In the genomic region with DNA sequence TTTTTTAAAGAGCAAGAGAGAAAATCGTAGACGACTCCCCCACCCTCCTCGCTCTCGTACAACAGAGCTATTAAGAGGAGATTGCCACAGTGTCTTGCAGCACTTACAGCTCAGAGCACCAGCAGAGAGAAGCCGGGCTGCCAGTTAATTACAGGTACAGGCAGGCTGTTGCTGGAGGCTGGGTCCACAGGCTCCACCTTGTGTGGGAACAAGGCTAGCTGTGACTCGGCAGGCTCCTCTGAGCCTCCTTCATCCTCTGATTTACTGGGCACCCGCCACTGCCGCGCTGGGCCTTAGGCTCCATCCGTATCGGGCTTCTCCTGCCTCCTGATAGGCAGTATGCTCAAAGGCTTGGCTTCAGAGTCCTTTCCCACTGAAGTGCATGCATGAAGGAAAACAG, we compare ENCODE assay signal across 9 mouse cellular contexts. TPM values are rescaled to one million over a fixed set of nuclear protein-coding genes. Genes with fewer than 3 reads are reported as not detected.
DNase-seq lines count a peak whose midpoint lies in the region; ATAC-seq and TF ChIP-seq lines count a peak whose summit lies in the region.
"Had no signal": no experiment of that assay in that cellular context is flagged by ENCODE, and none has a peak within 500 bp of the region (broad histone marks: within the 10 kb centered on the region; RNA-seq: fewer than 3 reads in every experiment).

No protein-coding gene starts in this region.

- ATAC-seq in embryonic facial prominence, embryonic 14.5 days (ENCODE audit: low read depth), result no peak
- ATAC-seq in forebrain, embryonic 14.5 days, result no peak
- ATAC-seq in intestine, embryonic 16.5 days, result no peak

- 51% methylated on average over 11 of the region's 11 CpGs for WGBS in embryonic facial prominence, embryonic 14.5 days
- 69% methylated on average over 11 of the region's 11 CpGs for WGBS in embryonic facial prominence, embryonic 10.5 days
- WGBS in bone marrow, adult 2 months, result 87% methylated on average over 11 of the region's 11 CpGs
- 67% methylated on average over 11 of the region's 11 CpGs for WGBS in forebrain, embryonic 14.5 days
- 65% methylated on average over 11 of the region's 11 CpGs for whole genome bisulfite sequencing in intestine, embryonic 16.5 days

- H3K4me1 ChIP-seq in embryonic facial prominence, embryonic 14.5 days (ENCODE audit: control insufficient read depth, insufficient read depth, low read length), result peaks cover 43% of the 10 kb centered on the region
- H3K4me1 ChIP-seq in embryonic facial prominence, embryonic 10.5 days, result peaks cover 85% of the 10 kb centered on the region
- H3K4me1 ChIP-seq in bone marrow, adult 2 months (ENCODE audit: control insufficient read depth, insufficient read depth, low read length), result no peaks in the 10 kb centered on the region; the same call in 1 of the 2 replicates
- H3K4me1 ChIP-seq in forebrain, embryonic 14.5 days (ENCODE audit: control insufficient read depth, insufficient read depth, low read length), result peaks cover 37% of the 10 kb centered on the region
- peaks cover 60% of the 10 kb centered on the region for H3K4me1 ChIP-seq in intestine, embryonic 16.5 days (ENCODE audit: control insufficient read depth, insufficient read depth, low read length)

- H3K4me3 ChIP-seq in embryonic facial prominence, embryonic 14.5 days (ENCODE audit: low read depth, low read length), result no peak overlapping the region
- H3K4me3 ChIP-seq in embryonic facial prominence, embryonic 10.5 days, result no peak overlapping the region
- no peak overlapping the region for H3K4me3 ChIP-seq in bone marrow, adult 2 months (replicated peaks; ENCODE audit: control insufficient read depth, low read depth, low read length)
- no peak overlapping the region for H3K4me3 ChIP-seq in forebrain, embryonic 14.5 days (ENCODE audit: low read depth, low read length)
- no peak overlapping the region for H3K4me3 ChIP-seq in intestine, embryonic 16.5 days (ENCODE audit: low read length)
- H3K4me3 ChIP-seq: liver, embryonic 15.5 days had no signal

- H3K9ac ChIP-seq in embryonic facial prominence, embryonic 14.5 days (ENCODE audit: low read depth, low read length), result no peak overlapping the region
- H3K9ac ChIP-seq in forebrain, embryonic 14.5 days (ENCODE audit: low read length), result no peak overlapping the region
- no peak overlapping the region for H3K9ac ChIP-seq in intestine, embryonic 16.5 days (ENCODE audit: low read depth, low read length)
- H3K9ac ChIP-seq: liver, embryonic 15.5 days had no signal

- no peak overlapping the region for H3K4me2 ChIP-seq in embryonic facial prominence, embryonic 14.5 days (ENCODE audit: low read depth, low read length)
- no peak overlapping the region for H3K4me2 ChIP-seq in forebrain, embryonic 14.5 days (ENCODE audit: low read length)
- H3K4me2 ChIP-seq in intestine, embryonic 16.5 days (ENCODE audit: low read depth, low read length), result no peak overlapping the region
- H3K4me2 ChIP-seq: liver, embryonic 15.5 days had no signal

- no peak for TF ChIP-seq CTCF in bone marrow, adult 2 months (IDR thresholded peaks at IDR 0.05; ENCODE audit: control insufficient read depth, insufficient read depth, low read length)

- DNase-seq in embryonic facial prominence, embryonic 14.5 days (ENCODE audit: low spot score), result peak; percentile 47
- no peak for DNase-seq in embryonic facial prominence, embryonic 10.5 days (ENCODE audit: low spot score)
- DNase-seq in forebrain, embryonic 14.5 days (ENCODE audit: low spot score), result peak; percentile 32
- no peak for DNase-seq in embryo, embryonic 9.5 days (ENCODE audit: extremely low spot score)
- no peak for DNase-seq in lung, postnatal 25 days (ENCODE audit: low spot score)
- DNase-seq in c-Kit-positive CD71-positive TER-119-positive erythroid progenitor cells, embryonic 14.5 days (ENCODE audit: low spot score), result no peak

- no peaks in the 10 kb centered on the region for H3K9me3 ChIP-seq in embryonic facial prominence, embryonic 14.5 days (ENCODE audit: control insufficient read depth, low read length)
- no peaks in the 10 kb centered on the region for H3K9me3 ChIP-seq in embryonic facial prominence, embryonic 10.5 days
- H3K9me3 ChIP-seq in forebrain, embryonic 14.5 days (replicated peaks; ENCODE audit: control insufficient read depth, low read length), result no peaks in the 10 kb centered on the region
- no peaks in the 10 kb centered on the region for H3K9me3 ChIP-seq in intestine, embryonic 16.5 days (ENCODE audit: control insufficient read depth, low read length)
- H3K9me3 ChIP-seq: liver, embryonic 15.5 days had no signal

- H3K36me3 ChIP-seq in embryonic facial prominence, embryonic 14.5 days (ENCODE audit: control insufficient read depth, insufficient read depth, low read length), result no peaks in the 10 kb centered on the region
- no peaks in the 10 kb centered on the region for H3K36me3 ChIP-seq in embryonic facial prominence, embryonic 10.5 days (replicated peaks)
- no peaks in the 10 kb centered on the region for H3K36me3 ChIP-seq in forebrain, embryonic 14.5 days (ENCODE audit: control insufficient read depth, insufficient read depth, low read length)
- no peaks in the 10 kb centered on the region for H3K36me3 ChIP-seq in intestine, embryonic 16.5 days (ENCODE audit: control insufficient read depth, insufficient read depth, low read length)

- no peak for TF ChIP-seq POLR2A in bone marrow, adult 2 months (IDR thresholded peaks at IDR 0.05; ENCODE audit: borderline replicate concordance, control insufficient read depth, low read depth, low read length)

- no peaks in the 10 kb centered on the region for H3K27me3 ChIP-seq in embryonic facial prominence, embryonic 14.5 days (replicated peaks; ENCODE audit: control insufficient read depth, insufficient read depth, low read length)
- no peaks in the 10 kb centered on the region; the same call in 1 of the 2 replicates for H3K27me3 ChIP-seq in embryonic facial prominence, embryonic 10.5 days (replicated peaks; ENCODE audit: low read depth, poor library complexity, severe bottlenecking)
- no peaks in the 10 kb centered on the region for H3K27me3 ChIP-seq in forebrain, embryonic 14.5 days (replicated peaks; ENCODE audit: control insufficient read depth, insufficient read depth, low read length)
- no peaks in the 10 kb centered on the region for H3K27me3 ChIP-seq in intestine, embryonic 16.5 days (replicated peaks; ENCODE audit: control insufficient read depth, insufficient read depth, low read length)
- H3K27me3 ChIP-seq: liver, embryonic 15.5 days had no signal

- no peak overlapping the region for H3K27ac ChIP-seq in embryonic facial prominence, embryonic 14.5 days (replicated peaks; ENCODE audit: low read depth, low read length)
- no peak overlapping the region for H3K27ac ChIP-seq in embryonic facial prominence, embryonic 10.5 days (replicated peaks)
- peak overlapping the region; percentile 26; the same call in 1 of the 2 replicates for H3K27ac ChIP-seq in bone marrow, adult 2 months (ENCODE audit: control insufficient read depth, insufficient read depth, low read depth, low read length, poor library complexity)
- peak overlapping the region; percentile 58; the same call in 1 of the 2 replicates for H3K27ac ChIP-seq in forebrain, embryonic 14.5 days (ENCODE audit: low read depth, low read length)
- H3K27ac ChIP-seq in intestine, embryonic 16.5 days (ENCODE audit: low read length), result 0 out of 2 replicates have a peak overlapping the region, but pooled peaks have one; percentile 11
- H3K27ac ChIP-seq: liver, embryonic 15.5 days had no signal

RNA-seq across cellular contexts. Expression of a gene that starts 53.6 kb away (rescaled TPM):
- 21.0 and 25.9 TPM in 2 replicates for polyA plus RNA-seq in embryonic facial prominence, embryonic 14.5 days (2014; fragmentation: Nextera tagmentation; extraction: Ambion mirVana)
- 25.2 and 26.4 TPM in 2 replicates for polyA plus RNA-seq in embryonic facial prominence, embryonic 10.5 days (2016; fragmentation: Nextera tagmentation; extraction: Ambion mirVana)
- 92.2 and 165 TPM in 2 replicates for polyA plus RNA-seq in bone marrow, adult 2 months (2011; ENCODE audit: insufficient read depth, insufficient read length, low replicate concordance, missing spikeins)
- 31.4 and 35.7 TPM in 2 replicates for polyA plus RNA-seq in forebrain, embryonic 14.5 days (2014; fragmentation: Nextera tagmentation; extraction: Ambion mirVana)
- polyA plus RNA-seq in intestine, embryonic 16.5 days (2015; fragmentation: Nextera tagmentation; extraction: Ambion mirVana), result 26.6 and 29.2 TPM in 2 replicates

Comparison
In these comparisons a context has a peak if more than half of its experiments do, and no peak if none do; other contexts are left out.
1. DNase-seq: peak in embryonic facial prominence, embryonic 14.5 days (single experiment) and forebrain, embryonic 14.5 days (single experiment); none in embryonic facial prominence, embryonic 10.5 days (single experiment), embryo, embryonic 9.5 days (single experiment), lung, postnatal 25 days (single experiment) and c-Kit-positive CD71-positive TER-119-positive erythroid progenitor cells, embryonic 14.5 days (single experiment).
2. H3K27ac ChIP-seq: peak in bone marrow, adult 2 months (single experiment), forebrain, embryonic 14.5 days (single experiment) and intestine, embryonic 16.5 days (single experiment); none in embryonic facial prominence, embryonic 14.5 days (single experiment) and embryonic facial prominence, embryonic 10.5 days (single experiment).